Mouse (Mus musculus) CH12.LX (cell line): ENCODE measurements around the gene Helz2. TPM values are rescaled to one million over a fixed set of nuclear protein-coding genes. Genes with fewer than 3 reads are reported as not detected.

Experiments
- DNase-seq: peaks from one replicate; pipeline ENCODE4 v3.0.0-alpha.2; 2013; ENCODE audit errors: extremely low read depth
- H3K27ac ChIP-seq: 2 replicates; pipeline ENCODE4 v1.5.1; 2012; ENCODE audit warnings: low read depth, mild to moderate bottlenecking, control low read depth, moderate library complexity; ENCODE audit not compliant: insufficient read depth
- H3K27me3 ChIP-seq: replicated peaks from 2 replicates; pipeline ENCODE3; 2012; ENCODE audit warnings: inconsistent platforms
- H3K36me3 ChIP-seq, 2 experiments: replicated peaks in 1 of 2; 2 replicates each; pipeline versions ENCODE3 to v1.6.1; 2012; ENCODE audit warnings: inconsistent platforms in 1 of 2, low read length in 1 of 2, mild to moderate bottlenecking in 1 of 2, mixed read lengths in 1 of 2, moderate library complexity in 1 of 2; ENCODE audit not compliant: control insufficient read depth in 1 of 2, insufficient read depth in 1 of 2
- H3K4me1 ChIP-seq, 2 experiments: 2 replicates each; pipeline ENCODE4 v1.6.1; 2012; ENCODE audit warnings: inconsistent platforms in 1 of 2, moderate library complexity in 1 of 2; ENCODE audit not compliant: insufficient read depth in 2 of 2, control insufficient read depth in 1 of 2
- H3K4me2 ChIP-seq: 2 replicates; pipeline ENCODE4 v1.6.1; 2012; ENCODE audit warnings: low read depth, mild to moderate bottlenecking, control low read depth; ENCODE audit not compliant: poor library complexity, insufficient read depth, severe bottlenecking
- H3K4me3 ChIP-seq, 3 experiments: fragments of 150-350 bp in 1 of 3; sonication (generic) in 1 of 3; replicated peaks in 1 of 3; 2 replicates each; pipeline versions ENCODE3 to v1.5.1; 2011 to 2012; ENCODE audit warnings: low read depth in 2 of 3, low read length in 2 of 3, mild to moderate bottlenecking in 2 of 3, moderate library complexity in 2 of 3, control low read depth in 1 of 3, improper control_type of control experiment in 1 of 3, inconsistent platforms in 1 of 3, mixed read lengths in 1 of 3; ENCODE audit not compliant: poor library complexity in 1 of 3
- H3K79me2 ChIP-seq: replicated peaks from 2 replicates; pipeline ENCODE4 v1.6.1; 2012; ENCODE audit warnings: mild to moderate bottlenecking, moderate library complexity; ENCODE audit not compliant: control insufficient read depth, poor library complexity, insufficient read depth, severe bottlenecking; ENCODE audit errors: extremely low read depth
- H3K9ac ChIP-seq: 2 replicates; pipeline ENCODE4 v1.6.1; 2012; ENCODE audit warnings: low read depth, mild to moderate bottlenecking, control low read depth, moderate library complexity; ENCODE audit not compliant: insufficient read depth
- H3K9me3 ChIP-seq: replicated peaks from 2 replicates; pipeline ENCODE3; 2012; ENCODE audit warnings: low read length, inconsistent platforms, mixed read lengths
- BHLHE40 ChIP-seq: IDR thresholded peaks from 2 replicates; pipeline ENCODE4 v1.6.1; 2011; ENCODE audit warnings: mild to moderate bottlenecking, low read depth, low read length, improper control_type of control experiment
- CHD1 ChIP-seq: IDR thresholded peaks from 2 replicates; pipeline ENCODE4 v1.6.1; 2012; ENCODE audit warnings: low read depth, low read length, improper control_type of control experiment, inconsistent platforms
- CHD2 ChIP-seq: IDR thresholded peaks from 2 replicates; pipeline ENCODE4 v1.6.1; 2011; ENCODE audit warnings: low read length, improper control_type of control experiment
- CTCF ChIP-seq, 2 experiments: IDR thresholded peaks in 1 of 2; conservative IDR thresholded peaks in 1 of 2; 2 replicates each; pipeline ENCODE4 v1.5.1; 2011 to 2012; ENCODE audit warnings: low read depth in 2 of 2, low read length in 2 of 2, improper control_type of control experiment in 1 of 2, inconsistent platforms in 1 of 2, mild to moderate bottlenecking in 1 of 2, moderate library complexity in 1 of 2
- E2F4 ChIP-seq: IDR thresholded peaks from 2 replicates; pipeline ENCODE4 v1.6.1; 2011; ENCODE audit warnings: low read depth, low read length, improper control_type of control experiment; ENCODE audit not compliant: insufficient replicate concordance
- ELF1 ChIP-seq: IDR thresholded peaks from 2 replicates; pipeline ENCODE4 v1.6.1; 2014; ENCODE audit warnings: low read depth, mild to moderate bottlenecking, inconsistent platforms, low read length, improper control_type of control experiment
- EP300 ChIP-seq: IDR thresholded peaks from 2 replicates; pipeline ENCODE4 v1.6.1; 2011; ENCODE audit warnings: low read length, improper control_type of control experiment
- ETS1 ChIP-seq: conservative IDR thresholded peaks from 2 replicates; pipeline ENCODE4 v1.6.1; 2012; ENCODE audit warnings: low read depth, mild to moderate bottlenecking, inconsistent platforms, low read length, improper control_type of control experiment, moderate library complexity
- GABPA ChIP-seq: IDR thresholded peaks from 2 replicates; pipeline ENCODE4 v1.6.1; 2012; ENCODE audit warnings: low read depth, low read length, improper control_type of control experiment, inconsistent platforms; ENCODE audit not compliant: insufficient replicate concordance
- HCFC1 ChIP-seq: IDR thresholded peaks from 2 replicates; pipeline ENCODE4 v1.6.1; 2012; ENCODE audit warnings: low read depth, mild to moderate bottlenecking, inconsistent platforms, low read length, improper control_type of control experiment
- IRF4 ChIP-seq: IDR thresholded peaks from 2 replicates; pipeline ENCODE4 v1.6.1; 2014; ENCODE audit warnings: low read depth, mild to moderate bottlenecking, inconsistent platforms, low read length, improper control_type of control experiment
- JUN ChIP-seq: IDR thresholded peaks from 2 replicates; pipeline ENCODE4 v1.6.1; 2011; ENCODE audit warnings: low read depth, mild to moderate bottlenecking, low read length, improper control_type of control experiment, moderate library complexity; ENCODE audit not compliant: insufficient read depth
- JUND ChIP-seq: conservative IDR thresholded peaks from 2 replicates; pipeline ENCODE4 v1.6.1; 2011; ENCODE audit warnings: low read depth, low read length, improper control_type of control experiment
- KAT2A ChIP-seq: IDR thresholded peaks from 2 replicates; pipeline ENCODE4 v1.6.1; 2012; ENCODE audit warnings: low read length, improper control_type of control experiment, inconsistent platforms; ENCODE audit not compliant: insufficient replicate concordance
- MAFK ChIP-seq: IDR thresholded peaks from 2 replicates; pipeline ENCODE4 v1.6.1; 2011; ENCODE audit warnings: low read length, improper control_type of control experiment; ENCODE audit not compliant: insufficient replicate concordance
- MAX ChIP-seq: IDR thresholded peaks from 2 replicates; pipeline ENCODE4 v1.6.1; 2011; ENCODE audit warnings: low read length, improper control_type of control experiment
- MAZ ChIP-seq: IDR thresholded peaks from 2 replicates; pipeline ENCODE4 v1.6.1; 2012; ENCODE audit warnings: low read depth, mild to moderate bottlenecking, inconsistent platforms, low read length, improper control_type of control experiment, moderate library complexity
- MEF2A ChIP-seq: IDR thresholded peaks from 2 replicates; pipeline ENCODE4 v1.6.1; 2014; ENCODE audit warnings: low read depth, mild to moderate bottlenecking, inconsistent platforms, low read length, improper control_type of control experiment, borderline replicate concordance
- MXI1 ChIP-seq: IDR thresholded peaks from 2 replicates; pipeline ENCODE4 v1.6.1; 2011; ENCODE audit warnings: mild to moderate bottlenecking, low read depth, low read length, improper control_type of control experiment
- MYC ChIP-seq: IDR thresholded peaks from 2 replicates; pipeline ENCODE4 v1.6.1; 2011; ENCODE audit warnings: low read depth, mild to moderate bottlenecking, improper control_type of control experiment, low read length
- NELFE ChIP-seq: IDR thresholded peaks from 2 replicates; pipeline ENCODE4 v1.6.1; 2011; ENCODE audit warnings: low read depth, low read length, improper control_type of control experiment
- NRF1 ChIP-seq: IDR thresholded peaks from 2 replicates; pipeline ENCODE4 v1.6.1; 2014; ENCODE audit warnings: low read depth, mild to moderate bottlenecking, inconsistent platforms, low read length, improper control_type of control experiment, moderate library complexity
- PAX5 ChIP-seq: IDR thresholded peaks from 2 replicates; pipeline ENCODE4 v1.6.1; 2012; ENCODE audit warnings: low read length, inconsistent platforms, mixed read lengths
- POLR2A ChIP-seq: IDR thresholded peaks from 2 replicates; pipeline ENCODE4 v1.6.1; 2011; ENCODE audit warnings: low read depth, mild to moderate bottlenecking, improper control_type of control experiment, low read length
- POLR2AphosphoS2 ChIP-seq: IDR thresholded peaks from 2 replicates; pipeline ENCODE4 v1.6.1; 2011; ENCODE audit warnings: low read depth, low read length, improper control_type of control experiment
- RAD21 ChIP-seq: IDR thresholded peaks from 2 replicates; pipeline ENCODE4 v1.6.1; 2011; ENCODE audit warnings: low read depth, mild to moderate bottlenecking, low read length, improper control_type of control experiment, moderate library complexity
- RCOR1 ChIP-seq: conservative IDR thresholded peaks from 2 replicates; pipeline ENCODE4 v1.6.1; 2012; ENCODE audit warnings: low read depth, mild to moderate bottlenecking, inconsistent platforms, low read length, improper control_type of control experiment
- SIN3A ChIP-seq: IDR thresholded peaks from 2 replicates; pipeline ENCODE4 v1.6.1; 2012; ENCODE audit warnings: low read length, improper control_type of control experiment, inconsistent platforms
- SMC3 ChIP-seq: IDR thresholded peaks from 2 replicates; pipeline ENCODE4 v1.6.1; 2011; ENCODE audit warnings: low read depth, low read length, improper control_type of control experiment
- TBP ChIP-seq: conservative IDR thresholded peaks from 2 replicates; pipeline ENCODE4 v1.6.1; 2011; ENCODE audit warnings: low read depth, low read length, improper control_type of control experiment
- TCF12 ChIP-seq: IDR thresholded peaks from 2 replicates; pipeline ENCODE4 v1.6.1; 2014; ENCODE audit warnings: low read depth, mild to moderate bottlenecking, inconsistent platforms, low read length, improper control_type of control experiment
- UBTF ChIP-seq: IDR thresholded peaks from 2 replicates; pipeline ENCODE4 v1.6.1; 2012; ENCODE audit warnings: low read depth, mild to moderate bottlenecking, inconsistent platforms, low read length, improper control_type of control experiment, moderate library complexity
- USF1 ChIP-seq: IDR thresholded peaks from 2 replicates; pipeline ENCODE4 v1.6.1; 2014; ENCODE audit warnings: low read depth, mild to moderate bottlenecking, inconsistent platforms, low read length, improper control_type of control experiment
- USF2 ChIP-seq: conservative IDR thresholded peaks from 2 replicates; pipeline ENCODE4 v1.6.1; 2011; ENCODE audit warnings: low read depth, low read length, improper control_type of control experiment
- ZC3H11A ChIP-seq: IDR thresholded peaks from 2 replicates; pipeline ENCODE4 v1.6.1; 2012; ENCODE audit warnings: low read depth, mild to moderate bottlenecking, inconsistent platforms, low read length, improper control_type of control experiment
- ZKSCAN1 ChIP-seq: IDR thresholded peaks from 2 replicates; pipeline ENCODE4 v1.6.1; 2012; ENCODE audit warnings: low read depth, inconsistent platforms, low read length, improper control_type of control experiment, borderline replicate concordance
- ZMIZ1 ChIP-seq: IDR thresholded peaks from 2 replicates; pipeline ENCODE4 v1.6.1; 2012; ENCODE audit warnings: low read depth, mild to moderate bottlenecking, inconsistent platforms, low read length, improper control_type of control experiment
- ZNF384 ChIP-seq: IDR thresholded peaks from 2 replicates; pipeline ENCODE4 v1.6.1; 2012; ENCODE audit warnings: low read depth, low read length, improper control_type of control experiment, inconsistent platforms
- dilution Hi-C: fragments of 300-500 bp; cut with MboI; formaldehyde crosslinking; loops from 2 replicates; pipeline ENCODE4 v1.14.3; 2020; ENCODE audit warnings: low sequenced_read_pairs; ENCODE audit not compliant: extremely low pct_unique_long_range_greater_than_20kb, extremely low pct_ligation_motif_present
- in situ Hi-C: fragments of 300-500 bp; cut with MboI; formaldehyde crosslinking; loops from 3 replicates; pipeline ENCODE4 v1.14.3; 2019; ENCODE audit warnings: low sequenced_read_pairs, low pct_ligation_motif_present, low pct_unique_long_range_greater_than_20kb, mixed read lengths
- polyA plus RNA-seq: library from polyadenylated mRNA; unstranded; fragments of >175 nt; gene quantifications from 2 replicates; pipeline ENCODE4 v1.2.1, GENCODE M21; 2012; ENCODE audit warnings: low read depth; ENCODE audit not compliant: insufficient read length
- total RNA-seq, 2 experiments: library from RNA; depleted of rRNA; stranded (reverse); fragments of 300-350 nt in 1 of 2; fragments of >200 nt in 1 of 2; gene quantifications; 2 replicates each; pipeline ENCODE4 v1.2.3; 2012 to 2014

The Helz2 gene
- total and polyA plus RNA-seq, 3 experiments, result 5.6 to 18.3 (median 18.0) TPM

DNA sequence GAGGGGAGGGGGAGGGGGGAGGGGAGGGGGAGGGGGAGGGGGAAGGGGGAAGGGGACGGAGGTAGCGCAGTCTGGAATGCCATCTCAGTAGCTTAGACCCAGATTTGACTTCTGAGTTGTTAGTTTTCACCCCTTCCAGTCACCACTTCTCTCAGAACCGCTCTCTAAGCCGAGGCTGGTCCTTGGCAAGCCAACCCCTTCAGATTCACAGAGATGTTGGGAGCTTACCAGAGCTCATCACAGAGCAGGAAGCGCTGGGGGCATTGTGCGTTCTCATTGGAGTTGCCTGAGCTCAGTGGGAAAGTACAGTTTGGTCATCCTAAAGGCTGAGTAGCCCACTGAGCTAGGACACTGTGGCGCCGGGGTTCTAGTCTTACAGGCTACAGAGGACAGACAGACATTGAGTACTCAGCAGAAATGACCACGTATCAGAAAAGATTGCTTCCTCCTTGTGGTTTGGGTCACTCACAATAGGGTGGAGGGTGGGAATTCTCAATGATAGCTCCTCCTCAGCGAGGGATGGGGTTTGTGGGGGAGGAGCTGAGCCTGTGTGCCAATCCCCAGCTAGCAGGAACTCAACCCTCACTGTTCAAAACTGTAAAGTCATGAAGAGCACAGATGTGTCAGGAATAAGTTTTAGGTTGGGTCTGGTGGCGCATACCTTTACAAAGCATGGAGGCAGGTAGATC lies 2.0 kb upstream of the Helz2 start:
- 0 out of 2 replicates have a peak overlapping the region, but pooled peaks have one; percentile 8 for H3K9ac ChIP-seq
- peaks cover 31 to 50% of the 10 kb centered on the region in 2 experiments for H3K4me1 ChIP-seq
- H3K27me3 ChIP-seq, result no peaks in the 10 kb centered on the region
- H3K36me3 ChIP-seq, result peaks cover 15 to 22% of the 10 kb centered on the region in 2 experiments
- dilution Hi-C loops, result no loop called here
- in situ Hi-C loops, result no loop called here
- peak overlapping the region; percentile 2 for H3K4me2 ChIP-seq
- peak; percentile 74 for DNase-seq
- peaks cover 4% of the 10 kb centered on the region for H3K9me3 ChIP-seq
- peak overlapping the region; percentile 7 to 44 (median 44) for H3K4me3 ChIP-seq
- TF ChIP-seq CHD2 (peak; percentile 61), RAD21 (no peak), MXI1 (no peak), ZKSCAN1 (no peak), ETS1 (0 out of 2 replicates have a peak, but pooled peaks have one; percentile 12), NRF1 (0 out of 2 replicates have a peak, but pooled peaks have one; percentile 18), POLR2AphosphoS2 (no peak), KAT2A (no peak), POLR2A (peak; percentile 64), PAX5 (no peak), EP300 (no peak), ZC3H11A (no peak), SIN3A (peak; percentile 34), ELF1 (peak; percentile 37; the same call in 1 of the 2 replicates), ZMIZ1 (peak; percentile 64; the same call in 1 of the 2 replicates), MAZ (peak; percentile 31; the same call in 1 of the 2 replicates), JUND (no peak), TCF12 (peak; percentile 30; the same call in 1 of the 2 replicates), JUN (no peak), CTCF (conservative IDR thresholded peaks at IDR 0.05 in 1 of 2, IDR thresholded peaks at IDR 0.05 in 1 of 2; ENCODE audit: low read depth in 2 of 2, low read length in 2 of 2) (no peak), GABPA (no peak), USF1 (no peak), MAFK (peak; percentile 53; the same call in 1 of the 2 replicates), SMC3 (no peak), MAX (no peak), UBTF (no peak), MYC (no peak), IRF4 (no peak), HCFC1 (no peak), E2F4 (no peak), USF2 (no peak), ZNF384 (no peak), MEF2A (0 out of 2 replicates have a peak, but pooled peaks have one; percentile 6), TBP (peak; percentile 62; the same call in 1 of the 2 replicates), NELFE (peak; percentile 79), RCOR1 (no peak), BHLHE40 (no peak), CHD1 (peak; percentile 40; the same call in 1 of the 2 replicates)
- TF ChIP-seq, all 38 proteins: peak for 14
- Histone ChIP-seq H3K79me2 (peaks cover 8% of the 10 kb centered on the region), H3K27ac (peak overlapping the region; percentile 20)
